Mouse (Mus musculus) left cerebral cortex, postnatal 4 days (tissue): ENCODE data around the gene Opalin. TPM values are rescaled to one million over a fixed set of nuclear protein-coding genes. Genes with fewer than 3 reads are reported as not detected.

Experiments used
- DNase-seq: peaks from one replicate; pipeline ENCODE4 v3.0.0-alpha.2; 2022
- intact Hi-C: fragments of 180-260 bp; cut with DNase I; formaldehyde crosslinking; loops from one replicate; pipeline ENCODE4 v1.15.1; 2025
- total RNA-seq, 2 experiments: library from RNA; stranded (reverse); gene quantifications; 2 replicates each; pipeline ENCODE4 v1.2.3; 2021

Opalin gene
- total RNA-seq, 2 experiments from 2014 or later, result not detected

GRCm38 (mm10) chr19:41083646-41084045, 6.7 kb upstream of the Opalin start:
- DNase-seq, result no peak
- intact Hi-C loops, result loop anchor here (10.0 kb wide), 1 partner anchor 681 kb away; no protein-coding TSS in a partner anchor

- DNase-seq, result no peak
- intact Hi-C loops, result loop anchor here (10.0 kb wide), 1 partner anchor 683 kb away; no protein-coding TSS in a partner anchor
Observed at GRCm38 (mm10) chr19:41081589-41081988, 4.7 kb upstream of the Opalin start.

GRCm38 (mm10) chr19:41073746-41074455, 3.0 kb downstream of the Opalin start:
- no peak for DNase-seq
- intact Hi-C loops, result no loop called here

- peak; percentile 94 for DNase-seq
- intact Hi-C loops, result no loop called here
Observed at GRCm38 (mm10) chr19:41071500-41071899, 5.4 kb downstream of the Opalin start.

GRCm38 (mm10) chr19:41054702-41055101, 22.2 kb downstream of the Opalin start:
- DNase-seq, result no peak
- intact Hi-C loops, result no loop called here

- intact Hi-C loops, result no loop called here
- DNase-seq, result peak; percentile 17
Observed at GRCm38 (mm10) chr19:41053530-41053929, 23.4 kb downstream of the Opalin start.

- intact Hi-C loops, result no loop called here
- DNase-seq, result no peak
Observed at GRCm38 (mm10) chr19:41052247-41052646, 24.7 kb downstream of the Opalin start.

GRCm38 (mm10) chr19:41051714-41052113, 25.2 kb downstream of the Opalin start:
- intact Hi-C loops, result no loop called here
- no peak for DNase-seq

- no peak for DNase-seq
- intact Hi-C loops, result no loop called here
Observed at GRCm38 (mm10) chr19:41048187-41048559, 28.7 kb downstream of the Opalin start.

- intact Hi-C loops, result no loop called here
- no peak for DNase-seq
Observed at GRCm38 (mm10) chr19:41047437-41048186, 29.3 kb downstream of the Opalin start.

GRCm38 (mm10) chr19:41045091-41045770, 31.7 kb downstream of the Opalin start:
- intact Hi-C loops, result no loop called here

GRCm38 (mm10) chr19:41039110-41039509, 37.8 kb downstream of the Opalin start:
- DNase-seq, result no peak
- intact Hi-C loops, result no loop called here

More at GRCm38 (mm10) chr19:41045091-41045770, 31.7 kb downstream of the Opalin start:
- DNase-seq, result no peak

- intact Hi-C loops, result no loop called here
- DNase-seq, result no peak
Observed at GRCm38 (mm10) chr19:41035809-41036551, 40.9 kb downstream of the Opalin start.

- DNase-seq, result no peak
- intact Hi-C loops, result no loop called here
Observed at GRCm38 (mm10) chr19:41031869-41032268, 45.0 kb downstream of the Opalin start.

GRCm38 (mm10) chr19:41031009-41031408, 45.9 kb downstream of the Opalin start:
- intact Hi-C loops, result no loop called here
- no peak for DNase-seq

- no peak for DNase-seq
- intact Hi-C loops, result no loop called here
Observed at GRCm38 (mm10) chr19:41030161-41030560, 46.8 kb downstream of the Opalin start.

GRCm38 (mm10) chr19:41029219-41029618, 47.7 kb downstream of the Opalin start, which contains the start of gene Dntt:
TSS of gene Dntt (plus strand) at chr19:41029275.
- no peak for DNase-seq
- intact Hi-C loops, result no loop called here

GRCm38 (mm10) chr19:41027601-41028000, 49.3 kb downstream of the Opalin start:
- no peak for DNase-seq
- intact Hi-C loops, result no loop called here

GRCm38 (mm10) chr19:41027024-41027423, 49.9 kb downstream of the Opalin start:
- no peak for DNase-seq
- intact Hi-C loops, result no loop called here

- DNase-seq, result no peak
- intact Hi-C loops, result no loop called here
Observed at GRCm38 (mm10) chr19:41026551-41026950, 50.4 kb downstream of the Opalin start.

- DNase-seq, result peak; percentile 42
- intact Hi-C loops, result no loop called here
Observed at GRCm38 (mm10) chr19:41022244-41022643, 54.7 kb downstream of the Opalin start.
